Mouse (Mus musculus) liver, embryonic 13.5 days (tissue): ENCODE results near the gene Ift46. TPM values are rescaled to one million over a fixed set of nuclear protein-coding genes. Genes with fewer than 3 reads are reported as not detected.
A peak's percentile ranks its signal among the peaks of the same experiment; 100 is the strongest.

Experiments
- ATAC-seq: fragments of 200-750 bp; cut with Nextera tagmentation; 2 replicates; pipeline ENCODE4 v1.8.0; 2017; ENCODE audit warnings: low read depth, mild to moderate bottlenecking, moderate number of reproducible peaks, moderate library complexity
- DNase-seq: peaks from one replicate; pipeline ENCODE4 v3.0.0; 2022
- H3K27ac ChIP-seq: fragments of 300-500 bp; sonication (generic); 2 replicates; pipeline ENCODE4 v1.5.1; 2015; ENCODE audit warnings: moderate library complexity, mild to moderate bottlenecking, inconsistent platforms
- H3K27me3 ChIP-seq: fragments of 300-500 bp; sonication (generic); 2 replicates; pipeline ENCODE4 v1.6.1; 2015; ENCODE audit warnings: mild to moderate bottlenecking, inconsistent platforms
- H3K36me3 ChIP-seq: fragments of 300-500 bp; sonication (generic); 2 replicates; pipeline ENCODE4 v1.6.1; 2015; ENCODE audit warnings: mild to moderate bottlenecking, inconsistent platforms
- H3K4me1 ChIP-seq: fragments of 300-500 bp; sonication (generic); replicated peaks from 2 replicates; pipeline ENCODE4 v1.6.1; 2015; ENCODE audit warnings: inconsistent platforms
- H3K4me2 ChIP-seq: fragments of 300-500 bp; sonication (generic); 2 replicates; pipeline ENCODE4 v1.6.1; 2015; ENCODE audit warnings: inconsistent platforms, mild to moderate bottlenecking, moderate library complexity
- H3K4me3 ChIP-seq: fragments of 300-500 bp; sonication (generic); replicated peaks from 2 replicates; pipeline ENCODE4 v1.5.1; 2015; ENCODE audit warnings: mild to moderate bottlenecking, inconsistent platforms
- H3K9ac ChIP-seq: fragments of 300-500 bp; sonication (generic); 2 replicates; pipeline ENCODE4 v1.6.1; 2015; ENCODE audit warnings: mild to moderate bottlenecking, inconsistent platforms
- H3K9me3 ChIP-seq: fragments of 300-500 bp; sonication (generic); replicated peaks from 2 replicates; pipeline ENCODE4 v1.6.1; 2016; ENCODE audit warnings: inconsistent platforms
- WGBS: fragments of 180-500 bp; shearing (Covaris S2); methylation state at CpG from one replicate; pipeline ENCODE4 v1.1.7; 2015; ENCODE audit not compliant: insufficient replicate concordance; 5-methylcytosine and 5-hydroxymethylcytosine counted together
- polyA plus RNA-seq: library from polyadenylated mRNA; unstranded; fragments of >200 nt; fragmentation: Nextera tagmentation; extraction: Ambion mirVana; gene quantifications from 2 replicates; pipeline ENCODE4 v1.2.1, GENCODE M21; 2015

Ift46 gene
- polyA plus RNA-seq, 1 experiment from 2014 or later: 21.7 TPM

DNA sequence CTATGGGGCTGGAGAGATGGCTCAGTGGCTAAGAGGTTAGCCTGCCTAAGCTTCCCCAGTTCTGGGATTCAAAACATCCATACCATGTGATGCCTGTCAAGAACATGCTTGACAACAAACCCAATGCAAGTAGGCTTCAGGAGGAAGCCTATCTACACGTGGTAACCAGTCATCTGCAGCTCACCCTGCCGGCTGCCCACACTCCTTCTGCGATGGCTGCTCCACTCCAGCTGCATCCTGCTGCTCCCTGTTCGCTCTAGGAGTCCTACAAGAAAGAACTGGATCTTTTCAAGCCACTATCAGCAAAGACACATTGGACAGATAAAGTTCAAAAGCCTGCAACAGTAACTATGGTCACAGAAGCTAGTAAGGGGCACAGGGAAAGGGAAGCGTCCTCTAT, 49.8 kb downstream of the Ift46 start:
- ATAC-seq: no peak
- peaks cover 99% of the 10 kb centered on the region for H3K36me3 ChIP-seq
- no peak for DNase-seq
- no peak overlapping the region for H3K9ac ChIP-seq
- H3K27ac ChIP-seq: no peak overlapping the region
- H3K27me3 ChIP-seq: no peaks in the 10 kb centered on the region
- no peaks in the 10 kb centered on the region for H3K4me1 ChIP-seq
- H3K4me2 ChIP-seq: no peak overlapping the region
- no peak overlapping the region for H3K4me3 ChIP-seq
- 69% methylated on average over 5 of the region's 5 CpGs for WGBS
- no peaks in the 10 kb centered on the region for H3K9me3 ChIP-seq

DNA sequence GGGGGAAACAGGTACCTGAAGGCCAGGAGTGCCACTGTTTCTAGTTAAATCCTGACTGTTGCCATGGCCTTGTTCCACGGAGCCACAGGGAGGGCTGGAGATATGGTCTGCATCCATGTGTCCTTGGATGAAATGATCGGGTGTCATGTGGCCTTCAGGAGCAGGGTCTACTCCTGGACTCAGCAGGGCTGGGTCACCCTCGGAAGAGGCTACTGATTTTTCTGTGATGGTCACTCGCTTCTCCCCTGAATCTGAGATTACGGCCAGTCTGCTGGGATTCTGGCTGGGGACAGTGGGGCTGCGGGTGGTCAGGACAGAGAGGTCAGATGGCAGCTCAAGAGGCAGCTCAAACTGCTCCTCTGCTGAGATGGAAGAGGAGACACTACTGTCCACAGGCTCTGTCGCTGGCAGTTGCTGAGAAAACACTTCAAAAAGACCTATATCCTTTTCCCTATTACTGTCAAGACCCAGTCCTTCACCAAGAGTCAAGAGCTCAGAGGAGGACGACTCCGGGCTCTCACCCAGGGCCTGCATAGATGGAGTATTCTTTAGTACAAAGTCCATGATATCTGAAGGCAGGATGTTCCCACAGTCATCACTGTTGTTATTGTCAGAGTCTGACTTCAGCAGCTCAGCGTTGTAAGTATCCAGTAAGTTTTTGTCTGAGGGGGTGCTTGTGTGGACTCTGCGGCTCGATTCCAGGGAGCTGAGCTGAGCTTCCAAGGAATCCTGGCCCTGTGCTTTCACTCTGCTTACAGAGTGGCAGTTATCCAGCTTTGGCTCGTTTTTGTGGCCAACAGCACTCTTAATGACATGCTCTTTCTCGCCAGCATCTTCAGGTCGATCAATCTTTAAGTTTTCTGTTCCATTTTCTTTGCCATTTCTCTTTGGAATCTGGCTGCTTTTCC, 52.5 kb downstream of the Ift46 start:
- Histone ChIP-seq H3K4me2 (no peak overlapping the region), H3K9ac (no peak overlapping the region), H3K9me3 (no peaks in the 10 kb centered on the region), H3K27ac (no peak overlapping the region), H3K27me3 (no peaks in the 10 kb centered on the region), H3K4me1 (no peaks in the 10 kb centered on the region), H3K4me3 (no peak overlapping the region), H3K36me3 (peaks cover 99% of the 10 kb centered on the region)
- DNase-seq: no peak
- WGBS: 85% methylated on average over 15 of the region's 15 CpGs
- no peak for ATAC-seq

- no peaks in the 10 kb centered on the region for H3K9me3 ChIP-seq
- no peak overlapping the region for H3K4me2 ChIP-seq
- no peaks in the 10 kb centered on the region for H3K4me1 ChIP-seq
- H3K9ac ChIP-seq: no peak overlapping the region
- DNase-seq: no peak
- H3K4me3 ChIP-seq: no peak overlapping the region
- ATAC-seq: no peak
- peaks cover 90% of the 10 kb centered on the region for H3K36me3 ChIP-seq
- 88% methylated on average over 7 of the region's 7 CpGs for WGBS
- H3K27me3 ChIP-seq: no peaks in the 10 kb centered on the region
- H3K27ac ChIP-seq: no peak overlapping the region
Observed at GRCm38 (mm10) chr9:44826660-44827059, 59.0 kb downstream of the Ift46 start.

DNA sequence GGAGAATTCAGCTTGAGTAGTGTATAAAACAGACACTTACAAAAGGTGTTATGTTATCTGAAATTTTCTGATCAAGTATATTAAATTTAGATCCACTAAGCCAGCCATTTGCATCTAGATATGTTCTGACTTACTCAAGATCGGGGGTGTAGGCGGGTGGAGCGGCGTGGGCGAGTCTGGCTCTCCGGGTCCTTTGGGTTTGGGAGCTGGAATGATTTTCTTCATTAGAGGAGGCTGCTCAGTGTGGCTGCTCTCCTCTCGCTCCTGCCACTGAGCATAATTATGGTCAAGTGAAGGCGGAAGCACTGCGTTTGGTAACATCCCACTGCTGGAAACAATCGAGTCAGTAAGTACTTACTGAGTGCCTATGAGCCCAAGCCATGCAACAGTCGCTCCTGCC, 61.2 kb downstream of the Ift46 start:
- no peaks in the 10 kb centered on the region for H3K4me1 ChIP-seq
- ATAC-seq (no peak), DNase-seq (no peak)
- no peaks in the 10 kb centered on the region for H3K27me3 ChIP-seq
- H3K36me3 ChIP-seq: peaks cover 89% of the 10 kb centered on the region
- no peaks in the 10 kb centered on the region for H3K9me3 ChIP-seq
- no peak overlapping the region for H3K4me3 ChIP-seq
- H3K4me2 ChIP-seq: no peak overlapping the region
- H3K27ac ChIP-seq: no peak overlapping the region
- WGBS: 88% methylated on average over 11 of the region's 11 CpGs
- no peak overlapping the region for H3K9ac ChIP-seq

- H3K4me1 ChIP-seq: no peaks in the 10 kb centered on the region
- peaks cover 89% of the 10 kb centered on the region for H3K36me3 ChIP-seq
- no peak overlapping the region for H3K4me3 ChIP-seq
- no peak overlapping the region for H3K27ac ChIP-seq
- H3K4me2 ChIP-seq: no peak overlapping the region
- no peaks in the 10 kb centered on the region for H3K27me3 ChIP-seq
- no peak for ATAC-seq
- no peak overlapping the region for H3K9ac ChIP-seq
- no peak for DNase-seq
- 73% methylated on average over 2 of the region's 2 CpGs for WGBS
- no peaks in the 10 kb centered on the region for H3K9me3 ChIP-seq
Observed at GRCm38 (mm10) chr9:44830506-44830905, 62.8 kb downstream of the Ift46 start.

GRCm38 (mm10) chr9:44832356-44832755, 64.6 kb downstream of the Ift46 start:
- H3K9me3 ChIP-seq: no peaks in the 10 kb centered on the region
- no peaks in the 10 kb centered on the region for H3K4me1 ChIP-seq
- no peak for DNase-seq
- 86% methylated on average over 4 of the region's 4 CpGs for WGBS
- no peak overlapping the region for H3K4me2 ChIP-seq
- no peak for ATAC-seq
- H3K9ac ChIP-seq: no peak overlapping the region
- H3K27me3 ChIP-seq: no peaks in the 10 kb centered on the region
- H3K27ac ChIP-seq: no peak overlapping the region
- no peak overlapping the region for H3K4me3 ChIP-seq
- peaks cover 85% of the 10 kb centered on the region for H3K36me3 ChIP-seq

DNA sequence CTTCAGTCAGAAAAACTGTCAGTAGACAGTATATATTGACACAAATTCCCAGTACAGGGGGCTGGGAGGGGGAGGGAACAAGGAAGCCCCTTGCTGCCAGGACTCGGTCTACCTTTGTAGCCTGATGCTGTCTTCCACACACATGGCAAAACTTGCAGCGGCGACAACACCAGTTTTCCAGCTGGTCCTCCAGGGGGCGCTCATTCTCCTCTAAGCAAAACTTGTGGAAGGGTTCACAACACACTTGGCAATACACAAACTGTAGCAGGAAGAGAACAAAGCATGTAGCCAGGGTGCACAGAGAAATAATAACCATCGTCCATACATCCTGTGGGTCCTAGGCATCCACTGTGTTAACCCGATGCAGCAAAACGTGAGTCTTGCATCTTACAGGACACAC, 68.7 kb downstream of the Ift46 start:
- Histone ChIP-seq H3K36me3 (peaks cover 80% of the 10 kb centered on the region), H3K4me1 (no peaks in the 10 kb centered on the region), H3K4me3 (no peak overlapping the region), H3K4me2 (no peak overlapping the region), H3K9ac (no peak overlapping the region), H3K27ac (no peak overlapping the region), H3K27me3 (no peaks in the 10 kb centered on the region), H3K9me3 (no peaks in the 10 kb centered on the region)
- ATAC-seq: no peak
- whole genome bisulfite sequencing: 50% methylated on average over 7 of the region's 7 CpGs
- DNase-seq: peak; percentile 54

DNA sequence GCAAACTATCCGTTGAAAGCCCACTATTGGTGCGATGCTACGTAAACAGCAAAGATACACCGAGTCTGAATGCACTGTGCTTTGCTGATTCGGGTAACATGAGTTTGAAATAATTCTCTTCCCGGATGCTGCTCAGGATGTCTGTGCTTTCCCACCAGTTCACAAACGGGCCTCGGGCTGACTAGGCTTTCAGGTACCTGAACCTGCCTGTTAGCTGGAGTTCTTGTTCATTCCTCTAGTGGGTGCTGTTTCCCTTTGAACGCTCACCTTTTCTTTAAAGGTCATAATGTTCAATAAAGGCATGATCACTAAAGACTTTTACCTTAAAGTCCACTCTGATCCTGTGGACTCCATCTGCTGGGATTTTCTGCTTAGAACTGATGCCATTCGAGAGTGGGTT, 73.5 kb downstream of the Ift46 start:
- Histone ChIP-seq H3K9ac (no peak overlapping the region), H3K9me3 (no peaks in the 10 kb centered on the region), H3K27ac (no peak overlapping the region), H3K36me3 (peaks cover 81% of the 10 kb centered on the region), H3K4me1 (no peaks in the 10 kb centered on the region), H3K27me3 (no peaks in the 10 kb centered on the region), H3K4me3 (no peak overlapping the region), H3K4me2 (no peak overlapping the region)
- no peak for ATAC-seq
- DNase-seq: no peak
- 78% methylated on average over 10 of the region's 10 CpGs for WGBS

Other genes with a start within 250 kb of the Ift46 start
- 0.09 TPM in 1 of 2 replicates, not detected in the other for gene Cxcr5, start 206.0 kb upstream of the Ift46 start, polyA plus RNA-seq
- 7.2 and 8.2 TPM in 2 replicates for gene Ddx6, start 163.0 kb upstream of the Ift46 start, polyA plus RNA-seq
- gene Treh, start 94.7 kb upstream of the Ift46 start, polyA plus RNA-seq: not detected in 2 replicates
- gene Phldb1, start 32.7 kb upstream of the Ift46 start, polyA plus RNA-seq: 2.1 and 3.2 TPM in 2 replicates
- 87.3 and 113 TPM in 2 replicates for gene Arcn1, start 63 bp upstream of the Ift46 start, polyA plus RNA-seq
- gene Tmem25, start 31.4 kb downstream of the Ift46 start, polyA plus RNA-seq: 1.3 TPM in 2 replicates
- 31.8 and 33.9 TPM in 2 replicates for gene Ttc36, start 35.2 kb downstream of the Ift46 start, polyA plus RNA-seq
- gene Kmt2a, start 113.4 kb downstream of the Ift46 start, polyA plus RNA-seq: 3.8 and 4.0 TPM in 2 replicates
- gene Atp5l, start 152.8 kb downstream of the Ift46 start, polyA plus RNA-seq: 546 and 569 TPM in 2 replicates
- gene Ube4a, start 197.7 kb downstream of the Ift46 start, polyA plus RNA-seq: 10.5 and 13.2 TPM in 2 replicates
- gene Cd3g, start 212.5 kb downstream of the Ift46 start, polyA plus RNA-seq: 0.18 and 0.27 TPM in 2 replicates
- gene Cd3d, start 213.9 kb downstream of the Ift46 start, polyA plus RNA-seq: not detected in 2 replicates
- not detected in 2 replicates for gene Cd3e, start 241.7 kb downstream of the Ift46 start, polyA plus RNA-seq